Mouse (Mus musculus) 3T3-L1 (cell line): ENCODE data around the gene Tbx10.

Experiments
- DNase-seq: peaks from one replicate; pipeline ENCODE4 v3.0.0-alpha.2; 2015; ENCODE audit warnings: low read depth, low spot score

Gene Tbx10

GRCm38 (mm10) chr19:3975866-3976265 is 16.7 kb upstream of the Tbx10 start:
- DNase-seq = no peak

GRCm38 (mm10) chr19:3980309-3980708 is 12.2 kb upstream of the Tbx10 start:
- peak; percentile 95 for DNase-seq

GRCm38 (mm10) chr19:3980917-3981316 is 11.6 kb upstream of the Tbx10 start:
- no peak for DNase-seq

GRCm38 (mm10) chr19:3983527-3984200 is 8.9 kb upstream of the Tbx10 start:
- DNase-seq = no peak

- no peak for DNase-seq
Measured at GRCm38 (mm10) chr19:3985261-3985681, 7.3 kb upstream of the Tbx10 start.

GRCm38 (mm10) chr19:3986334-3986733 is 6.2 kb upstream of the Tbx10 start, which contains the start of gene Acy3:
Gene Acy3, plus strand, starts transcription at chr19:3986570.
- peak; percentile 53 for DNase-seq

- DNase-seq = no peak
Measured at GRCm38 (mm10) chr19:3988066-3988465, 4.5 kb upstream of the Tbx10 start.

- no peak for DNase-seq
Measured at GRCm38 (mm10) chr19:3988750-3989149, 3.8 kb upstream of the Tbx10 start.

- no peak for DNase-seq
Measured at GRCm38 (mm10) chr19:3990804-3991203, 1.7 kb upstream of the Tbx10 start.

- no peak for DNase-seq
Measured at GRCm38 (mm10) chr19:3991562-3991961, 990 bp upstream of the Tbx10 start.

GRCm38 (mm10) chr19:3991966-3992365 is 586 bp upstream of the Tbx10 start:
- no peak for DNase-seq

- DNase-seq = no peak
Measured at GRCm38 (mm10) chr19:3994932-3995331, 2.4 kb downstream of the Tbx10 start.

GRCm38 (mm10) chr19:3995505-3995904 is 3.0 kb downstream of the Tbx10 start:
- DNase-seq = no peak

GRCm38 (mm10) chr19:3996106-3996505 is 3.6 kb downstream of the Tbx10 start:
- peak; percentile 27 for DNase-seq

- DNase-seq = no peak
Measured at GRCm38 (mm10) chr19:3996747-3997146, 4.2 kb downstream of the Tbx10 start.

- no peak for DNase-seq
Measured at GRCm38 (mm10) chr19:3997231-3997630, 4.7 kb downstream of the Tbx10 start.

GRCm38 (mm10) chr19:3998335-3998734 is 5.8 kb downstream of the Tbx10 start:
- DNase-seq = no peak

- DNase-seq = peak; percentile 53
Measured at GRCm38 (mm10) chr19:3999121-3999730, 6.7 kb downstream of the Tbx10 start.

GRCm38 (mm10) chr19:4000119-4000900 is 7.8 kb downstream of the Tbx10 start, which contains the start of the genes Nudt8 and Gm49405:
Gene Nudt8, plus strand, starts transcription at chr19:4000580.
Gene Gm49405, plus strand, starts transcription at chr19:4000626.
- peak; percentile 100 for DNase-seq

- DNase-seq = peak; percentile 32
Measured at GRCm38 (mm10) chr19:4000949-4001525, 8.5 kb downstream of the Tbx10 start.

- DNase-seq = no peak
Measured at GRCm38 (mm10) chr19:4001752-4002151, 9.2 kb downstream of the Tbx10 start.

GRCm38 (mm10) chr19:4003112-4003511 is 10.6 kb downstream of the Tbx10 start, which contains the start of gene Doc2g:
Gene Doc2g, plus strand, starts transcription at chr19:4003313.
- no peak for DNase-seq
